Mouse (Mus musculus) lung, adult 2 months (tissue): ENCODE results near the gene Ophn1. TPM values are rescaled to one million over a fixed set of nuclear protein-coding genes. Genes with fewer than 3 reads are reported as not detected.

Experiments used
- DNase-seq: peaks from one replicate; pipeline ENCODE4 v3.0.0; 2022
- H3K4me1 ChIP-seq: fragments of 200-500 bp; 2 replicates; pipeline ENCODE4 v1.6.1; 2011; ENCODE audit warnings: low read length; ENCODE audit not compliant: control insufficient read depth, insufficient read depth
- H3K4me3 ChIP-seq: fragments of 200-500 bp; replicated peaks from 2 replicates; pipeline ENCODE3; 2011; ENCODE audit warnings: low read depth, mild to moderate bottlenecking, control low read depth, low read length; ENCODE audit errors: extremely low read depth
- CTCF ChIP-seq: fragments of 200-500 bp; IDR thresholded peaks from 2 replicates; pipeline ENCODE4 v1.5.1; 2011; ENCODE audit warnings: mild to moderate bottlenecking, low read length, control low read depth; ENCODE audit not compliant: insufficient read depth
- POLR2A ChIP-seq: fragments of 200-500 bp; IDR thresholded peaks from 2 replicates; pipeline ENCODE4 v1.6.1; 2011; ENCODE audit warnings: low read depth, mild to moderate bottlenecking, control low read depth, low read length, borderline replicate concordance; ENCODE audit errors: extremely low read depth
- WGBS: fragments of 180-500 bp; shearing (Covaris S2); methylation state at CpG from one replicate; pipeline ENCODE4 v1.1.7; 2018; 5-methylcytosine and 5-hydroxymethylcytosine counted together
- polyA plus RNA-seq: library from polyadenylated mRNA; depleted of rRNA; stranded (reverse); fragments of >200 nt; gene quantifications from 2 replicates; pipeline ENCODE4 v1.2.3, GENCODE M21; 2012; rRNA removed

Gene Ophn1
- polyA plus RNA-seq, 1 experiment, result 6.0 TPM

- WGBS, result 69% methylated on average over 2 of the region's 2 CpGs
- no peak for DNase-seq
- H3K4me3 ChIP-seq, result no peak overlapping the region
- H3K4me1 ChIP-seq, result no peaks in the 10 kb centered on the region
- TF ChIP-seq POLR2A (no peak), CTCF (no peak)
These were observed 375.5 kb downstream of the Ophn1 start for GRCm38 (mm10) chrX:98515329-98515728.

DNA sequence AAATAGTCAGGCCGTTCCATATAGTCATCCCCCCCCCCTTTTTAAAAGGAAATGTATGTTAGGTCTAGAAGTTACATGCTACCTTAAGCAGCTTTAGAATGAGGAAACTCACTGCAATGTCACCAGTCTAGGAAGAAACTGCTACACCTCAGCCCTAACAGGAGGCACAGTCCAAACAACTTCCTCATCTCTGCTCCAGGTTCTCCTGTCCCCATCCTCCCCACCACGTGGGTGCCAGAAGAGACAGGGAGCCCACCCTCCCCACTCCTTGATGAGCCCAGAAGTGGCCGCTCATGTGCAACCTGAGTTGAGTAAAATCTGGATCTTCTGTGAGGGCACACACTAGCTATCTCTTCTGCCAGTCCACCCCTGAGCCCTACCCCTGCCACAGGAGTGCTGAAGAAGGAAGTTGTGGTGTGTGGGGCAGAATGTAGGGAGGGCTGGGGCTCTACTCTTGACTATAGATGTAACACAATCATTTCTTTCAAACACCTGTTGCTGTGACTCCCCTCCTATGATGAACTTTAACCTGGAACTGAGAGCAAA, 376.4 kb downstream of the Ophn1 start:
- Histone ChIP-seq H3K4me1 (no peaks in the 10 kb centered on the region), H3K4me3 (no peak overlapping the region)
- TF ChIP-seq POLR2A, result no peak
- TF ChIP-seq CTCF, result no peak
- DNase-seq, result no peak
- WGBS, result 58% methylated on average over 3 of the region's 3 CpGs

Other genes starting within 250 kb of the Ophn1 start
- 25.8 and 35.3 TPM in 2 replicates for gene Yipf6, start 45.3 kb upstream of the Ophn1 start, polyA plus RNA-seq
- 87.0 and 89.6 TPM in 2 replicates for gene Stard8, start 112.2 kb upstream of the Ophn1 start, polyA plus RNA-seq
- gene Efnb1, start 245.1 kb upstream of the Ophn1 start, polyA plus RNA-seq, result 81.4 and 132 TPM in 2 replicates